Mouse (Mus musculus) mesoderm, embryonic 11.5 days (tissue): Measurements from ENCODE around the gene Zcrb1.
A peak's percentile ranks its signal among the peaks of the same experiment; 100 is the strongest.

Experiments
- DNase-seq: peaks from one replicate; pipeline ENCODE4 v3.0.0-alpha.2; 2012; ENCODE audit warnings: low read depth, low spot score

The Zcrb1 gene

GRCm38 (mm10) chr15:93371838-93372237 lies 26.3 kb downstream of the Zcrb1 start:
- no peak for DNase-seq

DNA sequence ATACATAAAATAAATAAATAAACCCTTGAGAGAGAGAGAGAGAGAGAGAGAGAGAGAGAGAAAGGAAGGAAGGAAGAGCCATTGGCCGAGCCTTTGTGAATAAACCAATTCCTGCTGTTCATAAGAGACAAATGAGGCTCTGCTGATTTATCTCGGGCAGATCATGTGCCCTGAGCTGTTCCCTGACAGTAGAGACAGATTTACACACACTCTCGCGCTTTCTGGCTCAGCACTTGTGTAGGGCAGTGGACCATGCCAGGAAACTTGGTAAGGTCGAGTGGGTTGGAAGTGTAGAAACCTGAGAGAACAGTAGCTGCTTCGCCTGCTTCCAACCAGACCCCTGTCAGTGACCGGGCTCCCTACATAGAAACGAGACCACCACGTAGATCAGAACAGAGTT lies 29.6 kb downstream of the Zcrb1 start:
- no peak for DNase-seq

DNA sequence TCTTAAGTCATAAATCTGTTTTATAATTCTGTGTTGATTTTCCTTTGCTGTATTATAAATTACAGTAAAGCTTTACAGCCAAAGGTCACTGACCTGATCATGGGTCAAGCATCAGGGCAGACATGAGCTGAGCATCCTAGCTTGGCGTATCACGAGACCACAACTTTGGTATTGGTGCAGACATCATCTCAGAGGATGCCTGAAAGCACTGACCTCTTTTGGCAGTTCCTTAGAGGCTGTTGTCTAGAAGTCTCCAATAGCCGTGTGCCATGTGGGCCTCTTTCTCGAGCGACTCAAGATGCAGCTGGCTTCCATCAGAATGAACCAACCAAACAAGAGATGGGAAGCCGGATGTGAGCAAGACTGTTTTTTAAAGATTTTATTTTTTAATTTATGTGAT lies 32.6 kb downstream of the Zcrb1 start:
- no peak for DNase-seq

GRCm38 (mm10) chr15:93358346-93359095 lies 39.6 kb downstream of the Zcrb1 start:
- DNase-seq = no peak

DNA sequence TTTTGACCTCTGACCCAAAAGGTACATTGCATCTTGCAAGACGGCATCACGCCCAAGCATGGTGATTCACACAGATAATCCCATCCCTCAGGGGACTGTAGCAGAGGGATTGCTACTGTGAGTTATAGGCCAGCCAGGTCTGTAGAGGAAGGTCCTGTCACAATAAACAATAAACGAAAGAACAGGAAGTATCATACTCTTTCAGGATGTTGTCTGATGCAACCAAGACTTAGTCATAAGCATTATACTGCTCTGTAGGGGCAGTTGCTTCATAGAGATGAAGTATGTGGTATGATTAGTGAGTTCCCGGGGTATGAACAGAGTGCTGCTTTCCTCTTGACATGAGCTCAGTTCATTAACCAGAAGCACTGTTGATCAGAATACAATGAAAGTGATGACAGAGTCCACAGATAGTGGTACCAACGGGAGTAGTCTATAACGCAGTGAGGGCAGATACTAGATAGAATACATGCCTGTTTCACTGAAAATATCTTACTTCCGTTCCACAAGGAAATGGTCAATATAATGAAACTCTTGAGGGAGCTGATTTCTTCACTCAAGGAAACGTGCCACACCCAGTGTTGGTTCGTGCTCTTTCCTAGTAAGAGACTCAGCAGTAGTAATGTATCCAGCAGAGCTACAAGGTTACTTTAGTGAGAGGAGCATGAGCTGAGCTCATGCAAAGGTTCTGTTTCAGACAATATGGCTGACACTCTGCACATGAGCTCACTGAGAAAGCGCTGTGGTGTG lies 57.3 kb downstream of the Zcrb1 start:
- no peak for DNase-seq

GRCm38 (mm10) chr15:93336925-93337761 lies 61.0 kb downstream of the Zcrb1 start, which contains the start of gene Yaf2:
TSS of gene Yaf2 (minus strand) at chr15:93336935.
- DNase-seq = peak; percentile 91

DNA sequence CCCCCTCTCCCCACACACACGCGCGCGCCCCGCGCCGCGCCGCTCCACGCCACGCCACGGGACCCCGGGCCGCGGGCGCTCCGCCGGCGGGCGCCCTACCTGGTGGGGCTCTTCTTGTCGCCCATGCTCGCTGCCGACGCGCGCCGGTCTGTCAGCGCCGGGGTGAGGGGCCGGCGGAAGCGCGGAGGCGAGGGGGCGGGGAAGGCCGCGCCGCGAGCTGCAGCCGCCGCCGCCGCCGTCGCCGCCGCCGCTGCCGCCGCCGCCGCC lies 61.5 kb downstream of the Zcrb1 start:
- no peak for DNase-seq
